Mouse (Mus musculus) brain, embryonic 14.5 days (tissue): ENCODE data around the gene Zdhhc21. TPM values are rescaled to one million over a fixed set of nuclear protein-coding genes. Genes with fewer than 3 reads are reported as not detected.
A peak's percentile ranks its signal among the peaks of the same experiment; 100 is the strongest.

ENCODE experiments used
- DNase-seq: peaks from one replicate; pipeline ENCODE4 v3.0.0-alpha.2; 2011; ENCODE audit warnings: low read depth
- CTCF ChIP-seq: fragments of 200-500 bp; IDR thresholded peaks from 2 replicates; pipeline ENCODE4 v1.5.1; 2012; ENCODE audit warnings: inconsistent platforms, mild to moderate bottlenecking, moderate library complexity, borderline replicate concordance; ENCODE audit not compliant: insufficient read depth, insufficient read length; ENCODE audit errors: extremely low read depth
- POLR2A ChIP-seq: fragments of 200-500 bp; IDR thresholded peaks from 2 replicates; pipeline ENCODE4 v1.6.1; 2012; ENCODE audit warnings: mild to moderate bottlenecking, inconsistent platforms, borderline replicate concordance; ENCODE audit not compliant: poor library complexity, insufficient read depth, insufficient read length, severe bottlenecking; ENCODE audit errors: extremely low read depth
- polyA plus RNA-seq: library from polyadenylated mRNA; depleted of rRNA; stranded (reverse); fragments of >200 nt; gene quantifications from 2 replicates; pipeline ENCODE4 v1.2.3, GENCODE M21; 2012; rRNA removed

Gene Zdhhc21
- polyA plus RNA-seq = 12.4 and 14.7 TPM in 2 replicates

DNA sequence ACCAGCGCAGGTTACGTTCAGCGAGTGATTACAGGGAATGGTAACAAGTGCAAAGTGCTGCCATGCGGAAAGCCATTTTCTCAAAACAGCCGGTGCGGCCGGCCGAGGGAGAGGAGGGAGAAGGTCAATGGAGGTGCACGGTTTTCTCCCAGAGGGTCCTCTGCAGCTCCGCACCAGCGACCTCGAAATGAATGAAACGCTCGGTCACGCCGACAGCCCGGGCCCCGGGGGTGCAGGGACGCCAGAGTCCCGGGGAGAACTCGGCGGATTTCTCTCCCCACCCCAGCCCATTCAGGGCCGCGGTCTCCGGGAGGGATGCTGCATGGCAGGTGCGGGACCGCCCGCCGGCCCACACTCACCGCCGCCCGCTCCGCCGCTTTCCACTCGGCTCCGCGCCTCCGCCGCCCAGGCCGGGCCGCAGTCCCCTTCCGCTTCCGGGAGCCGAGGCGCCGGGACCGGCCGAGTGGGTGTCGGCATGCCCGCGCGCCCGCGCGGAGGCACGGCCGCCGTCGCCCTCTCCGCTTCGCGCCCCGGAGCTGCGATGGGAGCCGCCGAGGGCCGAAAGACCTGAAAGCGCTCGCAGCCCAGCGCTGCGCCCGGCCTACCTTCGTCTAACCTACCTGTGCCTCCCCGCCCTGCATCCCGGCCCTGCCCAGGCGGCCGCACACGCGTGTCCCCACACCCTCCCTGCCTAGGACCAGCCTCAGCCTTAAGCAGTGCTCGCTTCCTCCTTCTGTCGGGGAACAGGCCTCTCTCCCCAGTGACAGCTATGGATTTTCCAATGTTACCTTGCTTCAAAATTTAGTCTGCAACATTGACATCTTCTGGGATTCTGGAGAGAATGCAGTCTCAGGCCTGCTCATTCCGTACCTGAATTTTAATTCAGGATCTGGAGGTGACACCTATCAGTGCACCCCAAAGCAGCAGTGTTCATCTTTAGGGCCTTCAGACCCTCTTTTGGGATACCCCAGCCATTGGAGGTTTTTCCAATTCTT lies at the start of gene Zdhhc21:
Gene Zdhhc21, minus strand, starts transcription at position 828 of the 995 bp plus-strand sequence.
- DNase-seq = peak; percentile 83

DNA sequence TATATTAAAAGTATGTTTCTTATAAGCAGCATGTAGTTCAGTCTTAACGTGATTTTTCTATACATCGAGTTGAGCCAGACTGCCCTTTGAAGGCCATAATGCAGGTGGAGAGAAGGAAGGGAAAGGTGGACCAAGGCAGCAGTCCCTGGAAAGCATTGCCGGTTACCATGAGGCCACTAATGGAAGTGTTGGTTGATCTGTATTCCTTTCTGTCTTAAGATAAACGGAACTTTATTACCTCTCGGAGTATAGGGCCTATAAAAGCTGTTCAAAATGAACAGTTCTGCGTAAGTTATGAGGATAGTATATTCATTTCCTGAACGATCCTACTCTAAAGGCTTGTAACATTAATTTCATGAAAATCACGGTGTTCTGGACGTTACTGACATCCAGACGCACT lies 35.5 kb upstream of the Zdhhc21 start:
- no peak for TF ChIP-seq CTCF
- no peak for TF ChIP-seq POLR2A
- DNase-seq = no peak

More for the DNA sequence above, at the start of gene Zdhhc21:
- TF ChIP-seq CTCF (no peak), POLR2A (peak; percentile 77)

GRCm38 (mm10) chr4:82892247-82892646 lies 32.5 kb upstream of the Zdhhc21 start:
- DNase-seq = no peak
- TF ChIP-seq CTCF = no peak

GRCm38 (mm10) chr4:82891566-82891965 lies 31.8 kb upstream of the Zdhhc21 start:
- no peak for TF ChIP-seq POLR2A
- no peak for TF ChIP-seq CTCF
- no peak for DNase-seq

GRCm38 (mm10) chr4:82891049-82891448 lies 31.3 kb upstream of the Zdhhc21 start:
- TF ChIP-seq POLR2A = no peak
- no peak for TF ChIP-seq CTCF
- peak; percentile 87 for DNase-seq

DNA sequence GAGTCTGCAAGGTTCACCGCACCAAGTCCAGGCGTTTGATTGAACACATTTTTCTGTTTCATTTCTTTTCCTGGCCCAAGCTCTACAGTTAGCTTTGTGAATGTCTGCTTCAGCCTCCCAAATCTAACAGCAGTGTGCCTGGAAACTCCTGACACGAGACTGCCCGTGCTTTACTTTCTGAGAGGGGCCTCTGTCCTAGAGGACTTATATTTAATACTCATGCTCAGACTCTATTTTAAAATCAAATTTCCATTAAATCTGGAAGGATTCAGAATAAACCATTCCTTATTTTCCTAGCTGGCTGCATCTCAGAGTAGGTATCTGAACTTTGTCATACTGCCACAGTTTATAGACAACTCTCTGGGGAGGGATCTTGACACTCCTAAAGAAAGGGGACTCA lies 30.8 kb upstream of the Zdhhc21 start:
- no peak for DNase-seq
- TF ChIP-seq POLR2A (no peak), CTCF (no peak)

DNA sequence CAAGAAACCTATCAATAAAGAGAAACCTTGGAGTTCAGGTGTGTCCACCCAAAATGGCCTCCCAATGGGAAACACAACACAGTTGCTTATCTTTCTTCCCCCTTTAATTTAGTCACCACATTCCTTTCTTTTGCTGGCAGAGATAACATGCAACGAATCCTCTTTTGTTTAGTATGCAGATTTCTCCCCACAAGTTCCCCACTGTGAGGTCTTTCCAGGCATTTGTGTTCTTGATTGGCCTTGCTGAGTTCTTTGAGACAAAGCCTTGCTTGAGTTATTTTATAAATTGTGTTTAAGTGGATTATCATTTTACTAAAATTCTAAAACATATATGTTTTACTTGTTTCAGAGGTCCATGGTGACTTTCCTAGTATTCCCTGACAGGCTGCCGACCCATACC lies 26.4 kb upstream of the Zdhhc21 start:
- DNase-seq = no peak
- TF ChIP-seq CTCF (no peak), POLR2A (no peak)

GRCm38 (mm10) chr4:82885535-82885913 lies 25.8 kb upstream of the Zdhhc21 start:
- DNase-seq = no peak
- no peak for TF ChIP-seq CTCF

GRCm38 (mm10) chr4:82884636-82885534 lies 25.1 kb upstream of the Zdhhc21 start, which contains the start of gene Cer1:
Cer1 (minus strand) TSS chr4:82885148.
- no peak for TF ChIP-seq POLR2A
- TF ChIP-seq CTCF = no peak
- DNase-seq = peak; percentile 74

DNA sequence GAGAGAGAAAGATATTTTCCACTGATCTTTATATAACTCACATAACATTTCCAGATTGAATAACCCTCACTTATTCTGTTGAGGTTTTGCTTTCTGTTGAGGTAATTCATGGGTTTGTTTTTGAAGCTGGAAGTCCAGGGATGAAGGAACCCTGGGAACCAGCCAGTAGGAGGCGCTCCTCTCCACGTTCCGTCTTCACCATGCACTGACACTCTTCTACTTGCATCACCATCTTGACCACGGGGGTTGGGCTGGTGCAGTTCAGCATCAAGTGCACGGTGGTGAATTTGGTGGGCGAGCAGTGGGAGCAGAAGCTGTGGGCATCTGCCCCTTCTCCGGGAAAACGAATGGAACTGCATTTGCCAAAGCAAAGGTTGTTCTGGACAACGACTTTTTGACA lies 22.7 kb upstream of the Zdhhc21 start:
- DNase-seq = no peak
- TF ChIP-seq POLR2A (no peak), CTCF (peak; percentile 16; the same call in 1 of the 2 replicates)

- no peak for DNase-seq
- TF ChIP-seq CTCF (no peak), POLR2A (no peak)
Observed at GRCm38 (mm10) chr4:82881366-82881765, 21.6 kb upstream of the Zdhhc21 start.

DNA sequence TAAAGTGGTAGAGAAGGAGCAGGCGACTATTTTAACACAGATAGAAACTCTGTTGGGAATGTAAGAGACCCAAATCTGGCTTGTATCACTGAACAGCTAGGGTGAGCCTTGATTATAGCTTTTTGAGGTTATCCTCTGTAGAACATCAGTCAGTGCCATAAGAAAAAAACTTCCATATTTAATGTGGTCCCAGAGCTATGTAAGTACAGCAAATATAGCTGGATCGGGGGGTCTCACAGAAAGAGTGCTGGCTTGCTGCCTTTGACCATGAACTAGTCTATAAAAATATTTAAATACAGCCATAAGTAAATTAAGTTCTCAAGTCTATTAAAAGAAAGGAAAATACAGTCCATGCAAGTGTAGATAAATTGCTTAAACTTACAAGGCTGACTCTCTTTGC lies 20.5 kb upstream of the Zdhhc21 start:
- TF ChIP-seq CTCF = no peak
- no peak for TF ChIP-seq POLR2A
- DNase-seq = no peak

GRCm38 (mm10) chr4:82879152-82879551 lies 19.4 kb upstream of the Zdhhc21 start:
- DNase-seq = peak; percentile 59
- no peak for TF ChIP-seq POLR2A
- no peak for TF ChIP-seq CTCF
